Mouse (Mus musculus) forebrain, embryonic 11.5 days (tissue): Measurements from ENCODE around the gene Gstt4. TPM values are rescaled to one million over a fixed set of nuclear protein-coding genes. Genes with fewer than 3 reads are reported as not detected.
"Not testable (repeated sequence)": the region's sequence is repeated elsewhere in the genome, so short reads cannot be mapped to it uniquely, and the experiment has no call there.

ENCODE experiments used
- ATAC-seq: fragments of 200-750 bp; cut with Nextera tagmentation; replicated peaks from 2 replicates; pipeline ENCODE4 v1.8.0; 2017; ENCODE audit warnings: moderate TSS enrichment; ENCODE audit not compliant: low FRiP score
- DNase-seq: peaks from one replicate; pipeline ENCODE4 v3.0.0-alpha.2; 2017; ENCODE audit warnings: low spot score
- H3K27ac ChIP-seq: fragments of 300-500 bp; sonication (generic); 2 replicates; pipeline ENCODE4 v1.5.1; 2014; ENCODE audit warnings: low read depth, low read length
- H3K27me3 ChIP-seq: fragments of 300-500 bp; sonication (generic); 2 replicates; pipeline ENCODE4 v1.6.1; 2014; ENCODE audit warnings: mild to moderate bottlenecking, low read length, mixed read lengths; ENCODE audit not compliant: control insufficient read depth, insufficient read depth
- H3K36me3 ChIP-seq: fragments of 300-500 bp; sonication (generic); 2 replicates; pipeline ENCODE4 v1.6.1; 2014; ENCODE audit warnings: mild to moderate bottlenecking, low read length, moderate library complexity, mixed read lengths; ENCODE audit not compliant: control insufficient read depth, insufficient read depth
- H3K4me1 ChIP-seq: fragments of 300-500 bp; sonication (generic); replicated peaks from 2 replicates; pipeline ENCODE4 v1.6.1; 2014; ENCODE audit warnings: low read length, mixed read lengths; ENCODE audit not compliant: control insufficient read depth, insufficient read depth
- H3K4me2 ChIP-seq: fragments of 300-500 bp; sonication (generic); 2 replicates; pipeline ENCODE4 v1.6.1; 2014; ENCODE audit warnings: low read depth, mild to moderate bottlenecking, low read length, moderate library complexity, mixed read lengths; ENCODE audit not compliant: severe bottlenecking
- H3K4me3 ChIP-seq: fragments of 300-500 bp; sonication (generic); 2 replicates; pipeline ENCODE4 v1.5.1; 2014; ENCODE audit warnings: low read depth, low read length
- H3K9ac ChIP-seq: fragments of 300-500 bp; sonication (generic); 2 replicates; pipeline ENCODE4 v1.6.1; 2014; ENCODE audit warnings: low read length
- H3K9me3 ChIP-seq: fragments of 300-500 bp; sonication (generic); 2 replicates; pipeline ENCODE4 v1.6.1; 2016; ENCODE audit warnings: low read length, mixed read lengths; ENCODE audit not compliant: control insufficient read depth
- WGBS: fragments of 180-500 bp; shearing (Covaris S2); extraction: QIAGEN DNeasy Blood & Tissue Kit; methylation state at CpG from one replicate; pipeline ENCODE4 v1.1.7; 2014; 5-methylcytosine and 5-hydroxymethylcytosine counted together
- polyA plus RNA-seq: library from polyadenylated mRNA; unstranded; fragments of >200 nt; fragmentation: Nextera tagmentation; extraction: Ambion mirVana; gene quantifications from 2 replicates; pipeline ENCODE4 v1.2.1, GENCODE M21; 2014

Gstt4 gene
- polyA plus RNA-seq: not detected in 2 replicates

- Histone ChIP-seq H3K27me3 (no peaks in the 10 kb centered on the region), H3K36me3 (no peaks in the 10 kb centered on the region), H3K4me3 (no peak within 1 kb of the TSS), H3K9ac (no peak within 1 kb of the TSS), H3K9me3 (no peaks in the 10 kb centered on the region), H3K27ac (no peak within 1 kb of the TSS), H3K4me2 (no peak within 1 kb of the TSS), H3K4me1 (no peaks in the 10 kb centered on the region)
- ATAC-seq (no peak), DNase-seq (no peak)
- 86% methylated on average over 2 of the region's 2 CpGs for WGBS
These were observed at the start of gene Gstt4 for GRCm38 (mm10) chr10:75822443-75822842. Gstt4 (minus strand) TSS chr10:75822543.

- H3K4me3 ChIP-seq: no peak overlapping the region
- 0 out of 2 replicates have a peak overlapping the region, but pooled peaks have one; percentile 20 for H3K9ac ChIP-seq
- H3K36me3 ChIP-seq: no peaks in the 10 kb centered on the region; the same call in 1 of the 2 replicates
- ATAC-seq: no peak
- peaks cover 11% of the 10 kb centered on the region for H3K4me1 ChIP-seq
- WGBS: 76% methylated on average over 5 of the region's 5 CpGs
- H3K27ac ChIP-seq: 0 out of 2 replicates have a peak overlapping the region, but pooled peaks have one; percentile 4
- DNase-seq: no peak
- no peaks in the 10 kb centered on the region for H3K9me3 ChIP-seq
- H3K4me2 ChIP-seq: no peak overlapping the region
- H3K27me3 ChIP-seq: no peaks in the 10 kb centered on the region
These were observed 39.2 kb upstream of the Gstt4 start for GRCm38 (mm10) chr10:75861587-75861986.

- H3K36me3 ChIP-seq: no peaks in the 10 kb centered on the region; the same call in 1 of the 2 replicates
- H3K4me3 ChIP-seq: no peak overlapping the region; the same call in 1 of the 2 replicates
- H3K27me3 ChIP-seq: no peaks in the 10 kb centered on the region
- H3K9ac ChIP-seq: peak overlapping the region; percentile 93; the same call in 1 of the 2 replicates
- ATAC-seq (no peak), DNase-seq (no peak)
- H3K9me3 ChIP-seq: no peaks in the 10 kb centered on the region
- WGBS: 29% methylated on average over 7 of the region's 7 CpGs
- H3K27ac ChIP-seq: peak overlapping the region; percentile 42; the same call in 1 of the 2 replicates
- H3K4me2 ChIP-seq: 0 out of 2 replicates have a peak overlapping the region, but pooled peaks have one; percentile 78
- peaks cover 11% of the 10 kb centered on the region for H3K4me1 ChIP-seq
These were observed 38.4 kb upstream of the Gstt4 start for GRCm38 (mm10) chr10:75860746-75861145.

- ATAC-seq: peak; percentile 97
- WGBS: 0% methylated on average over 39 of the region's 46 CpGs
- peak within 1 kb of the TSS; percentile 79 for H3K27ac ChIP-seq
- not testable (repeated sequence) for H3K36me3 ChIP-seq, H3K27me3 ChIP-seq, H3K9me3 ChIP-seq
- peaks cover 11% of the 10 kb centered on the region for H3K4me1 ChIP-seq
- peak within 1 kb of the TSS; percentile 78 for H3K4me2 ChIP-seq
- DNase-seq: peak; percentile 97
- peak within 1 kb of the TSS; percentile 68 for H3K4me3 ChIP-seq
- peak within 1 kb of the TSS; percentile 93 for H3K9ac ChIP-seq
These were observed 37.6 kb upstream of the Gstt4 start, which contains the start of gene Mif for GRCm38 (mm10) chr10:75859786-75860470. Mif (minus strand) TSS chr10:75860240.

- 0 out of 2 replicates have a peak overlapping the region, but pooled peaks have one; percentile 25 for H3K27ac ChIP-seq
- H3K4me2 ChIP-seq: peak overlapping the region; percentile 78
- DNase-seq (peak; percentile 84), ATAC-seq (peak; percentile 75)
- no peaks in the 10 kb centered on the region for H3K27me3 ChIP-seq
- H3K9me3 ChIP-seq: no peaks in the 10 kb centered on the region
- H3K36me3 ChIP-seq: no peaks in the 10 kb centered on the region; the same call in 1 of the 2 replicates
- H3K9ac ChIP-seq: peak overlapping the region; percentile 93
- peak overlapping the region; percentile 68 for H3K4me3 ChIP-seq
- 2% methylated on average over 26 of the region's 27 CpGs for WGBS
- H3K4me1 ChIP-seq: peaks cover 11% of the 10 kb centered on the region
These were observed 36.9 kb upstream of the Gstt4 start for GRCm38 (mm10) chr10:75859107-75859746.

GRCm38 (mm10) chr10:75857598-75857997 lies 35.3 kb upstream of the Gstt4 start:
- H3K9ac ChIP-seq: no peak overlapping the region
- H3K4me3 ChIP-seq: no peak overlapping the region
- no peaks in the 10 kb centered on the region for H3K27me3 ChIP-seq
- H3K4me2 ChIP-seq: no peak overlapping the region
- H3K36me3 ChIP-seq: no peaks in the 10 kb centered on the region; the same call in 1 of the 2 replicates
- H3K4me1 ChIP-seq: peaks cover 11% of the 10 kb centered on the region
- DNase-seq (no peak), ATAC-seq (no peak)
- H3K9me3 ChIP-seq: no peaks in the 10 kb centered on the region
- 96% methylated on average over 4 of the region's 4 CpGs for WGBS
- H3K27ac ChIP-seq: no peak overlapping the region

GRCm38 (mm10) chr10:75856976-75857375 lies 34.6 kb upstream of the Gstt4 start:
- no peak overlapping the region for H3K4me2 ChIP-seq
- H3K27me3 ChIP-seq: no peaks in the 10 kb centered on the region
- ATAC-seq: no peak
- WGBS: 84% methylated on average over 3 of the region's 3 CpGs
- no peak for DNase-seq
- peaks cover 11% of the 10 kb centered on the region for H3K4me1 ChIP-seq
- no peak overlapping the region for H3K4me3 ChIP-seq
- no peaks in the 10 kb centered on the region; the same call in 1 of the 2 replicates for H3K36me3 ChIP-seq
- H3K9ac ChIP-seq: no peak overlapping the region
- H3K27ac ChIP-seq: no peak overlapping the region
- no peaks in the 10 kb centered on the region for H3K9me3 ChIP-seq

- no peak for ATAC-seq
These were observed 34.0 kb upstream of the Gstt4 start for GRCm38 (mm10) chr10:75856155-75856907.

More at GRCm38 (mm10) chr10:75856155-75856907, 34.0 kb upstream of the Gstt4 start:
- H3K9ac ChIP-seq: no peak overlapping the region
- H3K4me2 ChIP-seq: no peak overlapping the region
- H3K4me3 ChIP-seq: no peak overlapping the region
- no peaks in the 10 kb centered on the region for H3K9me3 ChIP-seq
- H3K36me3 ChIP-seq: no peaks in the 10 kb centered on the region; the same call in 1 of the 2 replicates
- no peaks in the 10 kb centered on the region for H3K27me3 ChIP-seq
- WGBS: 81% methylated on average over 11 of the region's 11 CpGs
- no peak for DNase-seq
- no peak overlapping the region for H3K27ac ChIP-seq
- peaks cover 11% of the 10 kb centered on the region for H3K4me1 ChIP-seq
